Mouse (Mus musculus): ENCODE measurements around the gene Rnaset2b.
"Not testable (repeated sequence)": the region's sequence is repeated elsewhere in the genome, so short reads cannot be mapped to it uniquely, and the experiment has no call there.

GRCm38 (mm10) chr17:6947637-6947983, 22.8 kb upstream of the Rnaset2b start:
- TF ChIP-seq POLR2A (IDR thresholded peaks at IDR 0.05; ENCODE audit: low read depth, low read length); CTCF (IDR thresholded peaks at IDR 0.05; ENCODE audit: extremely low read depth, insufficient read length, insufficient replicate concordance, low read depth, low read length): not testable (repeated sequence)

All from small intestine, adult 2 months (tissue).